Mouse (Mus musculus) forebrain, postnatal 0 days (tissue): Measurements from ENCODE around the gene Myo15. TPM values are rescaled to one million over a fixed set of nuclear protein-coding genes. Genes with fewer than 3 reads are reported as not detected.
"Not testable (repeated sequence)": the region's sequence is repeated elsewhere in the genome, so short reads cannot be mapped to it uniquely, and the experiment has no call there.

Experiments used
- ATAC-seq: fragments of 200-750 bp; cut with Nextera tagmentation; 2 replicates; pipeline ENCODE4 v1.8.0; 2017; ENCODE audit warnings: mild to moderate bottlenecking, moderate library complexity
- DNase-seq: peaks from one replicate; pipeline ENCODE4 v3.0.0-alpha.2; 2015
- H3K27ac ChIP-seq: fragments of 300-500 bp; sonication (generic); 2 replicates; pipeline ENCODE4 v1.5.1; 2014; ENCODE audit warnings: low read depth, mild to moderate bottlenecking, antibody characterized with exemption, low read length, moderate library complexity, mixed read lengths
- H3K27me3 ChIP-seq: fragments of 300-500 bp; sonication (generic); 2 replicates; pipeline ENCODE4 v1.6.1; 2014; ENCODE audit warnings: mild to moderate bottlenecking, low read length, mixed read lengths; ENCODE audit not compliant: insufficient read depth
- H3K36me3 ChIP-seq: fragments of 300-500 bp; sonication (generic); 2 replicates; pipeline ENCODE4 v1.6.1; 2014; ENCODE audit warnings: mild to moderate bottlenecking, moderate library complexity; ENCODE audit not compliant: insufficient read depth
- H3K4me1 ChIP-seq: fragments of 300-500 bp; sonication (generic); 2 replicates; pipeline ENCODE4 v1.6.1; 2014; ENCODE audit warnings: antibody characterized with exemption; ENCODE audit not compliant: insufficient read depth
- H3K4me2 ChIP-seq: fragments of 300-500 bp; sonication (generic); 2 replicates; pipeline ENCODE4 v1.6.1; 2014; ENCODE audit warnings: low read depth, mild to moderate bottlenecking, moderate library complexity
- H3K4me3 ChIP-seq: fragments of 300-500 bp; sonication (generic); 2 replicates; pipeline ENCODE4 v1.5.1; 2014; ENCODE audit warnings: low read depth, low read length, mixed read lengths
- H3K9ac ChIP-seq: fragments of 300-500 bp; sonication (generic); 2 replicates; pipeline ENCODE4 v1.6.1; 2014; ENCODE audit warnings: mild to moderate bottlenecking
- H3K9me3 ChIP-seq: fragments of 300-500 bp; sonication (generic); 2 replicates; pipeline ENCODE4 v1.6.1; 2016; ENCODE audit warnings: low read length
- CTCF ChIP-seq: sonication (generic); IDR thresholded peaks from 2 replicates; pipeline ENCODE4 v1.5.1; 2016; ENCODE audit warnings: antibody characterized with exemption, control low read depth, low read depth
- WGBS: fragments of 180-500 bp; shearing (Covaris S2); extraction: QIAGEN DNeasy Blood & Tissue Kit; methylation state at CpG from one replicate; pipeline ENCODE4 v1.1.7; 2014; 5-methylcytosine and 5-hydroxymethylcytosine counted together
- polyA plus RNA-seq: library from polyadenylated mRNA; unstranded; fragments of >200 nt; fragmentation: Nextera tagmentation; extraction: Ambion mirVana; gene quantifications from 2 replicates; pipeline ENCODE4 v1.2.1, GENCODE M21; 2015
- total RNA-seq: library from RNA; depleted of rRNA; stranded (reverse); fragments of >200 nt; gene quantifications from 2 replicates; pipeline ENCODE4 v1.2.3, GENCODE M21; 2014

Gene Myo15
- total and polyA plus RNA-seq, 2 experiments from 2014 or later, result 0.13 to 0.24 TPM

- Histone ChIP-seq H3K4me3 (no peak overlapping the region), H3K36me3 (peaks cover 77% of the 10 kb centered on the region), H3K9ac (no peak overlapping the region), H3K27me3 (no peaks in the 10 kb centered on the region), H3K4me1 (no peaks in the 10 kb centered on the region), H3K27ac (no peak overlapping the region), H3K9me3 (no peaks in the 10 kb centered on the region), H3K4me2 (no peak overlapping the region)
- no peak for TF ChIP-seq CTCF
- ATAC-seq (no peak), DNase-seq (no peak)
- WGBS, result 91% methylated on average over 3 of the region's 3 CpGs
Observed at GRCm38 (mm10) chr11:60436618-60437017, 32.5 kb upstream of the Myo15 start.

- not testable (repeated sequence) for ATAC-seq, H3K9me3 ChIP-seq, H3K27ac ChIP-seq, H3K4me1 ChIP-seq, H3K9ac ChIP-seq, H3K4me2 ChIP-seq, H3K27me3 ChIP-seq, DNase-seq, H3K4me3 ChIP-seq
- WGBS, result 21% methylated on average over 1 of the region's 1 CpGs
- H3K36me3 ChIP-seq, result peaks cover 86% of the 10 kb centered on the region
Observed at GRCm38 (mm10) chr11:60439621-60440020, 29.5 kb upstream of the Myo15 start.

- H3K36me3 ChIP-seq, result peaks cover 82% of the 10 kb centered on the region
- whole genome bisulfite sequencing, result 51% methylated on average over 7 of the region's 7 CpGs
- no peak for TF ChIP-seq CTCF
Observed at GRCm38 (mm10) chr11:60440176-60440575, 29.0 kb upstream of the Myo15 start.

GRCm38 (mm10) chr11:60442896-60443295 lies 26.2 kb upstream of the Myo15 start:
- no peak for DNase-seq
- H3K9me3 ChIP-seq, result no peaks in the 10 kb centered on the region
- H3K27me3 ChIP-seq, result no peaks in the 10 kb centered on the region
- H3K4me1 ChIP-seq, result no peaks in the 10 kb centered on the region
- no peak overlapping the region for H3K4me2 ChIP-seq
- no peak overlapping the region for H3K4me3 ChIP-seq
- no peak overlapping the region for H3K9ac ChIP-seq
- no peak for TF ChIP-seq CTCF
- no peak for ATAC-seq
- peaks cover 58% of the 10 kb centered on the region for H3K36me3 ChIP-seq
- WGBS, result 89% methylated on average over 6 of the region's 6 CpGs
- no peak overlapping the region for H3K27ac ChIP-seq

More at GRCm38 (mm10) chr11:60440176-60440575, 29.0 kb upstream of the Myo15 start:
- no peaks in the 10 kb centered on the region for H3K27me3 ChIP-seq
- H3K4me3 ChIP-seq, result no peak overlapping the region
- no peak overlapping the region for H3K9ac ChIP-seq
- no peak for ATAC-seq
- no peaks in the 10 kb centered on the region for H3K4me1 ChIP-seq
- H3K27ac ChIP-seq, result no peak overlapping the region
- H3K4me2 ChIP-seq, result no peak overlapping the region
- H3K9me3 ChIP-seq, result no peaks in the 10 kb centered on the region
- no peak for DNase-seq

GRCm38 (mm10) chr11:60444007-60444406 lies 25.1 kb upstream of the Myo15 start:
- peaks cover 48% of the 10 kb centered on the region for H3K36me3 ChIP-seq
- H3K4me2 ChIP-seq, result no peak overlapping the region
- H3K4me1 ChIP-seq, result no peaks in the 10 kb centered on the region
- DNase-seq (no peak), ATAC-seq (no peak)
- H3K9me3 ChIP-seq, result no peaks in the 10 kb centered on the region
- no peak for TF ChIP-seq CTCF
- 77% methylated on average over 4 of the region's 4 CpGs for WGBS
- no peak overlapping the region for H3K4me3 ChIP-seq
- H3K27ac ChIP-seq, result no peak overlapping the region
- H3K27me3 ChIP-seq, result no peaks in the 10 kb centered on the region
- no peak overlapping the region for H3K9ac ChIP-seq

- H3K9me3 ChIP-seq, result no peaks in the 10 kb centered on the region
- WGBS, result 5% methylated on average over 27 of the region's 27 CpGs
- H3K27me3 ChIP-seq, result no peaks in the 10 kb centered on the region
- H3K9ac ChIP-seq, result peak within 1 kb of the TSS; percentile 72
- TF ChIP-seq CTCF, result no peak
- H3K36me3 ChIP-seq, result peaks cover 29% of the 10 kb centered on the region
- H3K27ac ChIP-seq, result peak within 1 kb of the TSS; percentile 75
- H3K4me1 ChIP-seq, result peaks cover 9% of the 10 kb centered on the region; the same call in 1 of the 2 replicates
- peak within 1 kb of the TSS; percentile 75 for H3K4me2 ChIP-seq
- peak within 1 kb of the TSS; percentile 69 for H3K4me3 ChIP-seq
- DNase-seq (peak; percentile 97), ATAC-seq (peak; percentile 98)
Observed at GRCm38 (mm10) chr11:60454080-60454744, 14.9 kb upstream of the Myo15 start, which contains the start of gene Drg2. Gene Drg2 (plus strand): TSS chr11:60454591.

GRCm38 (mm10) chr11:60454745-60455087 lies 14.4 kb upstream of the Myo15 start:
- H3K4me1 ChIP-seq, result peaks cover 9% of the 10 kb centered on the region; the same call in 1 of the 2 replicates
- no peak for DNase-seq
- H3K9ac ChIP-seq, result peak overlapping the region; percentile 72
- WGBS, result 1% methylated on average over 17 of the region's 17 CpGs
- H3K9me3 ChIP-seq, result no peaks in the 10 kb centered on the region
- TF ChIP-seq CTCF, result no peak
- H3K27ac ChIP-seq, result peak overlapping the region; percentile 75
- no peaks in the 10 kb centered on the region for H3K27me3 ChIP-seq
- peak overlapping the region; percentile 75 for H3K4me2 ChIP-seq
- ATAC-seq, result peak; percentile 26
- H3K4me3 ChIP-seq, result peak overlapping the region; percentile 69
- peaks cover 34% of the 10 kb centered on the region for H3K36me3 ChIP-seq
